Mouse (Mus musculus) ovary, postnatal 10 days (tissue): ENCODE results near the gene A930017K11Rik.

Source experiments
- DNase-seq: peaks from one replicate; pipeline ENCODE4 v3.0.0; 2022; ENCODE audit warnings: low spot score

A930017K11Rik gene

DNA sequence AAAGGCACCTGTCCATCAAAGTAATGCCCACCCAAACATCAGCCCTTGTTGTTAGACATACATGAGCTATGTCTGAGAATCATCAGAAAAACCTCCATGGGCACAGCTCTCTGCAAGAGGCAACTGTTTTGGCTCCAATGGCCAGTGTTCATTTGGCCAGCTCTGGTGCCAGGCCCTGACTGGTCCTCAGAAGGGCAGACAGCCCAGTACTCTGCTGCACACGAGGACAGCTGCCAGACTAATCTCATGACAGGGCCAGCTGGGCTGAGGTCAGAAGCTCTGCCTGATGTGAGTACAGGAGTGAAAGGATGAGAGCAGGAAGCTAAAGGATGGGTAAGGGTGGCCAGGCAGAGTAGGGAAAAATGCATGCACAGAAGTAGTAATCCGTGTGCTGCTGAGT is 27.0 kb downstream of the A930017K11Rik start:
- DNase-seq, result no peak

DNA sequence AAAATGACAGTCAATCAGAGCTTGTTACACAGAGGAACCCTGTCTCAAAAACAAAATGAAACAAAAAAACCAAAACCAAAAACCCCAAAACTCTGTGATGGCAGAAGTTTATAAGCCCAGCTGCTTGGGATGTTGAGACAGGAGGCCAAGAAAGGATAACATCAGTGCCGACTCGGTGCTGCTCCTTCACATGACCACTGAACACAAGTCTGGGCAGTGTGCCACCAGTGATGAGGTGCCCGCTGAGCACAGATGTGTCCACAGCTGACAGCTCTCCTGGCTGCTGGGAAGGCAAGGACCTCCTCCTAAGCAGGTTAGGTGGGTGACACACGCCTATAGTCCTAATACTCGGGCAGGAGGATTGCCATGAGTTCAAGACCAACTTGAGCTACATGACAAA is 30.2 kb downstream of the A930017K11Rik start:
- no peak for DNase-seq

GRCm38 (mm10) chr17:25919786-25920642 is 32.4 kb downstream of the A930017K11Rik start:
- DNase-seq, result peak; percentile 99

GRCm38 (mm10) chr17:25919144-25919785 is 33.1 kb downstream of the A930017K11Rik start, which contains the start of gene Rab40c:
TSS of gene Rab40c (minus strand) at chr17:25919727.
- DNase-seq, result peak; percentile 33

GRCm38 (mm10) chr17:25918037-25918750 is 34.2 kb downstream of the A930017K11Rik start:
- no peak for DNase-seq

- DNase-seq, result no peak
These were observed 35.3 kb downstream of the A930017K11Rik start for GRCm38 (mm10) chr17:25916931-25917647.

DNA sequence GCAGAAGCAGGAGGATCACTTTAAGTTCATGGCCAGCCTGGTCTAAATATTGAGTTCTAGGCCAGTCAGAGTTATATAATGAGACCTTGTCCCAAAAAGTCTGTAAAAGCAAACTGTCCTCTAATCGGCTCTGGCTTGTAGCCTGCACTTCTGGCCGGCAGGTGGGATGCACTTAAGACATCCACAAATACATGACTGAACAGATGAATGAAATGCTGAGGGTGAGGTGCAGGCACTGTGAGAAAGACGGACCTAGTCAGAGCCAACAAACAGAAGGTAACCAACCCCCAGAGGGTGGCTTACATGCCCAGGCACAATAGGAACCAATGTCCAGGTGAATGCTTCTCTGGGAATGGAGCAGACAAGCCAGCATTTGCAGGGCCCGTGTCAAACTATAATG is 38.1 kb downstream of the A930017K11Rik start:
- DNase-seq, result no peak

DNA sequence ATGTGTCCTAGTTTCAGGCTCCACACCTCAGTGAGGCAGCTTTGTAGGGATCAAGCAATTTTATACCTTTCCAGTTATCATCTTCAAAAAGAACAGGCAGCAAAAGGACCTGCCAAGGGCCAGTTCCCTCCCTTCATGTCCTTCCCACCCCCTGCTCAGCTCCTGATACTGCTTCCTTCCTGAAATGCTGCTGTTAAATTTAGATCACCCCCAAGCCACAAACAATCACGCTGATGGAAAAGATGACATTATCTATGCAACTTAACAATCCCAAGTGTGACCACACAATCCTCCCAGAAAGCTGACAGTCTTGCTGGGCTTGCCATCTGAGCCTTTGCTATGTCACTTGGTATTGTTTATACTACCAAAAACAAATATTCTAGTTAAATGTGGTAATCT is 38.5 kb downstream of the A930017K11Rik start:
- DNase-seq, result no peak

- no peak for DNase-seq
These were observed 39.0 kb downstream of the A930017K11Rik start for GRCm38 (mm10) chr17:25913186-25913876.

DNA sequence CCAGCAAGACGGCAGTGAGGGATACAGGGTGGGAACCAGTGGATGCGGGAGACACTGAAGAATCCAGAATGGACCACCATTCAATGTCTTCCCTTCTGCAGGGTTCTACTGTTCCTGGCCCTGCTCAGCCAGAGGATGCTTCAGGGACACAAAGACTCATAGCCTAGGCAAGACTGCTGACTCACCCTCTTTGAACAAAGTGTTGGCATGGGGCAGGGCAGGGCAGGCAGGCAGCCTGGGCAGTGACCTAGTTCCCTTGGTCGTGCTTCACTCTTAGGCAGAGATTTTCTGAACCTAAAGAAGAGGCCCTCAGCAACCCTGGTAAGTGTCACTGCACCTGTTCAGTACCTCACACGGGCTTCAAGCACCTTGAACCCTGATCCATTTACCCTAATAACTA is 40.5 kb downstream of the A930017K11Rik start:
- no peak for DNase-seq

DNA sequence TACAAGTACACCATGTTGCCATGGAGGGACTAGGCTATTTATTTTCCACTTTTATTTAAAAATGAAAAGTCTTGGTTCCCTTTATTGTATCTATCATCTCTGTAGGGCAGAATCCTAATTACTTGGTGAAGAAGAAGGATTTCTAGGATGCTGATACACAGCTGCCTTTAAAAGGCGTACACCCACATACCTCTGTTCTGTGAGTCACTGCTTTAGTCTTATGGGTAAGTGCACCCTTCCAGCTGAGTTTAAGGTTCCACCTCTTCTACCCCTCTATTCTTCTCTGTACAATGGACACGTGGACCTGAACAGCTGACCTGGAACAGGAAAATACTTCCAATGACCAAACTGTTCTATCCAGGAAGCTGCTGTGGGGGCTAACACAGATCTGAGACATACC is 44.7 kb downstream of the A930017K11Rik start:
- no peak for DNase-seq

GRCm38 (mm10) chr17:25903061-25903460 is 49.3 kb downstream of the A930017K11Rik start:
- no peak for DNase-seq

DNA sequence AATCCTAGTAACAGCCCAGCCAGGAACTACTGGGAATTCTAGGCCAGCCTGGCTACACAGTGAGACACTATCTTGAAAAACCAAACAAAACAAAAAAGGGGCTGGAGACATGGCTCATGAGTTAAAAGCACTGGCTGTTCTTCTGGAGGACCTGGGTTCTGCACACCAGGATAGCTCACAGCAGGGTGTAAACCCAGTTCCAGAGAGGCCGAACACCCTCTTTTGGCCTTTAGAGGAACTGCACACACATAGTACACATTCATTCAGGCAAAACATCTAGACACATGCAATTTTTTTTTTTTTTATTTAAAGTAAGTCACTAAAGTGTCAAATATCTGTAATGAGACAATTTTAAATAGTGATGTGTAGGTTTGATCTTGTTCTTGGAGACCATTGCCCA is 52.2 kb downstream of the A930017K11Rik start:
- DNase-seq, result no peak
